In genomic region chr1:182412586-182413270, GRCm38 (mm10) we compare ENCODE assay signal across 1 mouse cellular context.
TF ChIP-seq lines count a peak whose summit lies in the region.

No protein-coding gene starts in this region.

TF ChIP-seq in CH12.LX, 34 proteins besides CTCF, POLR2A, EP300 and RAD21 (continued from another document):
- peak; percentile 78 for TF ChIP-seq MAX (IDR thresholded peaks at IDR 0.05; ENCODE audit: low read length)
- no peak for TF ChIP-seq USF2 (conservative IDR thresholded peaks at IDR 0.05; ENCODE audit: low read depth, low read length)
- TF ChIP-seq SMC3 (IDR thresholded peaks at IDR 0.05; ENCODE audit: low read depth, low read length), result no peak
- no peak for TF ChIP-seq NRF1 (IDR thresholded peaks at IDR 0.05; ENCODE audit: low read depth, low read length)
- peak; percentile 75; the same call in 1 of the 2 replicates for TF ChIP-seq MEF2A (IDR thresholded peaks at IDR 0.05; ENCODE audit: borderline replicate concordance, low read depth, low read length)
- no peak for TF ChIP-seq KAT2A (IDR thresholded peaks at IDR 0.05; ENCODE audit: insufficient replicate concordance, low read length)
- no peak for TF ChIP-seq CHD2 (IDR thresholded peaks at IDR 0.05; ENCODE audit: low read length)
- TF ChIP-seq JUND (conservative IDR thresholded peaks at IDR 0.05; ENCODE audit: low read depth, low read length), result no peak
